Mouse (Mus musculus) neural tube, embryonic 11.5 days (tissue): ENCODE measurements at regions not wholly inside any gene's neighbourhood (a gene's known extent, or its start where the extent isn't known, plus 50 kb on each side); places are given as distances from the start of the nearest gene placed in this dataset.
"Not testable (repeated sequence)": the region's sequence is repeated elsewhere in the genome, so short reads cannot be mapped to it uniquely, and the experiment has no call there.

ENCODE experiments used
- ATAC-seq: fragments of 200-750 bp; cut with Nextera tagmentation; 2 replicates; pipeline ENCODE4 v1.8.0; 2017; ENCODE audit warnings: moderate number of reproducible peaks, mild to moderate bottlenecking, moderate TSS enrichment, moderate library complexity; ENCODE audit not compliant: insufficient read depth, low FRiP score, low TSS enrichment
- DNase-seq: peaks from one replicate; pipeline ENCODE4 v3.0.0-alpha.2; 2015; ENCODE audit warnings: low spot score
- H3K27ac ChIP-seq: fragments of 300-500 bp; sonication (generic); 2 replicates; pipeline ENCODE4 v1.5.1; 2014; ENCODE audit warnings: low read depth, mild to moderate bottlenecking, low read length
- H3K27me3 ChIP-seq: fragments of 300-500 bp; sonication (generic); 2 replicates; pipeline ENCODE4 v1.6.1; 2014; ENCODE audit warnings: mild to moderate bottlenecking, low read length, mixed read lengths; ENCODE audit not compliant: control insufficient read depth, insufficient read depth
- H3K36me3 ChIP-seq: fragments of 300-500 bp; sonication (generic); 2 replicates; pipeline ENCODE4 v1.6.1; 2014; ENCODE audit warnings: mild to moderate bottlenecking, low read length, moderate library complexity, mixed read lengths; ENCODE audit not compliant: control insufficient read depth, insufficient read depth
- H3K4me1 ChIP-seq: fragments of 300-500 bp; sonication (generic); 2 replicates; pipeline ENCODE4 v1.6.1; 2014; ENCODE audit warnings: low read length, mixed read lengths; ENCODE audit not compliant: control insufficient read depth, insufficient read depth
- H3K4me2 ChIP-seq: fragments of 300-500 bp; sonication (generic); 2 replicates; pipeline ENCODE4 v1.6.1; 2014; ENCODE audit warnings: low read depth, mild to moderate bottlenecking, moderate library complexity
- H3K4me3 ChIP-seq: fragments of 300-500 bp; sonication (generic); 2 replicates; pipeline ENCODE4 v1.5.1; 2014; ENCODE audit warnings: low read depth, low read length
- H3K9ac ChIP-seq: fragments of 300-500 bp; sonication (generic); 2 replicates; pipeline ENCODE4 v1.6.1; 2014; ENCODE audit warnings: mild to moderate bottlenecking, low read length
- H3K9me3 ChIP-seq: fragments of 300-500 bp; sonication (generic); 2 replicates; pipeline ENCODE4 v1.6.1; 2016; ENCODE audit warnings: low read length; ENCODE audit not compliant: control insufficient read depth
- WGBS: fragments of 180-500 bp; shearing (Covaris S2); extraction: QIAGEN DNeasy Blood & Tissue Kit; methylation state at CpG from one replicate; pipeline ENCODE4 v1.1.7; 2014; 5-methylcytosine and 5-hydroxymethylcytosine counted together

- Histone ChIP-seq H3K9me3 (no peaks in the 10 kb centered on the region), H3K4me3 (no peak overlapping the region), H3K27ac (no peak overlapping the region), H3K9ac (no peak overlapping the region), H3K4me2 (no peak overlapping the region), H3K4me1 (peaks cover 2% of the 10 kb centered on the region; the same call in 1 of the 2 replicates), H3K36me3 (no peaks in the 10 kb centered on the region), H3K27me3 (no peaks in the 10 kb centered on the region)
- DNase-seq (no peak), ATAC-seq (no peak)
- WGBS = 83% methylated on average over 6 of the region's 6 CpGs
These were observed 102.0 kb upstream of the Fam78b start for GRCm38 (mm10) chr1:166899238-166899637.

- Histone ChIP-seq H3K27me3 (no peaks in the 10 kb centered on the region), H3K4me2 (no peak overlapping the region), H3K9me3 (no peaks in the 10 kb centered on the region), H3K9ac (no peak overlapping the region), H3K36me3 (no peaks in the 10 kb centered on the region), H3K27ac (no peak overlapping the region), H3K4me3 (no peak overlapping the region), H3K4me1 (peaks cover 2% of the 10 kb centered on the region; the same call in 1 of the 2 replicates)
- DNase-seq (no peak), ATAC-seq (no peak)
- 86% methylated on average over 4 of the region's 4 CpGs for WGBS
These were observed 101.2 kb upstream of the Fam78b start for GRCm38 (mm10) chr1:166900028-166900427.

DNA sequence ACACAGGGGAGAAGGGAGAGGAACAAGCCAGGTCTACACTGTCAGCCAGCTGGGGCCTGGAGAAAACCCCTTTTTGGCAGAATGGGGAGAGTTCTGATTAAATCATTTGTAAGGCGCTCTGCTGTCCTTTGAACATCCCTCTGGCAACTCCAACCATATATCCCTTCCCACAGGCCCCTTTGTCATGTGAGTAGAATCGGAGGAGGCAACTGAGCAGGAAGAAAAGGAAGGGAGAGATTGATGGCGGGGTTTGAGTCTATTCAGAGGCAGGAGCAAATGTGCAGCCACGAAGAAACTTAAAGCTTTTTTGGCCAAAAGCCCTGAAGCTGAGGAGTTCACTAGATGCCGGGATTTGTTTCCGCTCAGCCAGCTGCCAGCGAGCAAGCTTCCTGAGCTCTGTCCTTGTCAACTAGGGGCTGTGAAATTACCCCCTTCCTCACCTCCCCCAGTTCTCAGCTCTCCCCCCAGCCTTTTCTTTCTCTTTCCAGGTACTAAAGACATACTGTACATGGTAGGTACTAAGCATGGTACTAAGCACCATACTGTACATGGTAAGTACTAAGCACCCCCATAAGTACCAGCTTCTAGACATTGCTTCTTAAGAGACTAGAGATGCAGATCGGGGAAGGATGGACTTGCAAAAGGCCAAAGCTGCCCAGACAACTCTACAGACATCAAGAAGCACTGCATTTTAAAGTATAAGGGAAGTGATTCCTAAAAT lies 100.6 kb upstream of the Fam78b start:
- no peak for DNase-seq
- H3K4me1 ChIP-seq = peaks cover 2% of the 10 kb centered on the region; the same call in 1 of the 2 replicates
- H3K36me3 ChIP-seq = no peaks in the 10 kb centered on the region
- H3K27me3 ChIP-seq = no peaks in the 10 kb centered on the region
- H3K4me3 ChIP-seq = no peak overlapping the region
- no peak overlapping the region for H3K4me2 ChIP-seq
- no peaks in the 10 kb centered on the region for H3K9me3 ChIP-seq
- ATAC-seq = peak; percentile 69
- no peak overlapping the region for H3K27ac ChIP-seq
- 36% methylated on average over 8 of the region's 8 CpGs for WGBS
- H3K9ac ChIP-seq = no peak overlapping the region; the same call in 1 of the 2 replicates

DNA sequence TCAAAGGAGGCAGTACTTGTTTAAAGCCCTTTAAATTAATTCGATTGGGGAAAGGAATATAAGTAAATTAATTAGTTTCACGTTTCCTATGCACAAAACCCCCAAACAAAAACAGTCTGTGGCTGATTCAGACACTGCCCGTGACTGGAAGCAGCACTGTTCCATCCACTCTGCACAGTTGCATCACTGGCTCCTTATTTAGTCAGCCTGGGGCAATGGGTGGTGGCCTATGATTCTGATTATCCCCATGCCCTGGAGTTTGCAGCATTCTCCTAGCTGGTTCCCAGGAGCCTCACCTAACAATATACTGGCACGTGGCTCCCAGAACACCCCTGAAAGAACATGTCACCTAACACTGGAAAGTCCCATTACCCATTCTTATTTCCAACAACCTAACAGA lies 99.6 kb upstream of the Fam78b start:
- Histone ChIP-seq H3K9ac (no peak overlapping the region), H3K4me1 (peaks cover 2% of the 10 kb centered on the region; the same call in 1 of the 2 replicates), H3K4me2 (no peak overlapping the region), H3K9me3 (no peaks in the 10 kb centered on the region), H3K27me3 (no peaks in the 10 kb centered on the region), H3K4me3 (no peak overlapping the region), H3K36me3 (no peaks in the 10 kb centered on the region), H3K27ac (no peak overlapping the region)
- 78% methylated on average over 4 of the region's 4 CpGs for WGBS
- no peak for ATAC-seq
- DNase-seq = no peak

DNA sequence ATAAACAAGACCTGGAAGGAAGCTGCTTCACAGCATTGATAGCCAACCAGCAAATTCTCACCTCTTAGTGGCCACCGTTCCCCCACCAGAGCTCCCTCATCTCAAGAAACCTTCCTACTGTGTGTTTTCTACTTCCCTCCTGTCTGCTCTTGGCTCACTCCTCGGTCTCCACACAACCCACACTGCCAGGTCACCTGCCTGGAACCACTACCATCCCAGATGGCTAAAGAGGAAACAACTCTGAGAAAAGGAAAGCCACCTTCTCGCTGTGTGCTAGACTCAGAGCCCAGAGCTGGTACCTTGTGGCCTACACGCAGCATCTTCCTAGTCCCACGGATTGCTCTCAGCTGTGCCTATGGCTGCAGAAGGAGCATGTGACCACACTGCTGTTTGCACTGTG lies 97.8 kb upstream of the Fam78b start:
- Histone ChIP-seq H3K9ac (no peak overlapping the region), H3K27me3 (no peaks in the 10 kb centered on the region), H3K27ac (no peak overlapping the region), H3K4me3 (no peak overlapping the region), H3K4me2 (no peak overlapping the region), H3K36me3 (no peaks in the 10 kb centered on the region), H3K4me1 (peaks cover 2% of the 10 kb centered on the region; the same call in 1 of the 2 replicates), H3K9me3 (no peaks in the 10 kb centered on the region)
- 91% methylated on average over 5 of the region's 5 CpGs for WGBS
- ATAC-seq = no peak
- DNase-seq = no peak

DNA sequence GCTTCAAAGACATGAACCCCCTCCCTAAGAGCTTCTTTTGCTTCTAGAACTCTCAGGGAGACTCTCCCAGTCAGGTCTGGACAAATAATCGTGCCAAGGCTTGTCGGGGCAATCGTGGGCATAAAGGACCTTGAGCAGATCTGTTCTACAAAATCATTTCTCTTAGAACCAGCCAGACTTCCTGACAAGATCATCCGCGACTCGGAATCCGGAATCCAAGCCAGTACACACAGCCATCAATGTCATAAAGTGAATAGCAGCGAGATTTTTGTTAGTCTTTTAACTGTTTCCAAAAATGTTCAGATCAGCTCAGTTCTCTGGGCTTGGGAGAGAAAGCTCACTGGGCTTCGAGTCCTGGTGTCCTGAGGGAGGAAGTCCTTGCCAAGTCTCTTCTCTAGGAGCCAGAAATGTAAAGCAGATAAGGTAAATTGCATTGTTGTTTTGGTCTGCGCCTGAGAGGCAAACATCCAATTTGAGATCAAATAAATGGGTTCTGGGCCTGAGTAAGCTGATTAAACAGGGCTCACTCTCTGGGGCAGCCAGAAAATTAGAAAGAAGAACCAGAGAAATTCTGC lies 92.9 kb upstream of the Fam78b start:
- ATAC-seq = no peak
- no peaks in the 10 kb centered on the region for H3K36me3 ChIP-seq
- H3K4me2 ChIP-seq = no peak overlapping the region
- H3K4me3 ChIP-seq = no peak overlapping the region
- H3K27me3 ChIP-seq = no peaks in the 10 kb centered on the region
- no peak overlapping the region for H3K27ac ChIP-seq
- 88% methylated on average over 10 of the region's 10 CpGs for WGBS
- H3K9ac ChIP-seq = no peak overlapping the region
- no peaks in the 10 kb centered on the region for H3K9me3 ChIP-seq
- H3K4me1 ChIP-seq = no peaks in the 10 kb centered on the region
- DNase-seq = no peak

GRCm38 (mm10) chr1:166912195-166912594 lies 89.0 kb upstream of the Fam78b start:
- H3K4me1 ChIP-seq, H3K9me3 ChIP-seq, H3K9ac ChIP-seq, DNase-seq, H3K4me3 ChIP-seq, H3K27me3 ChIP-seq, H3K36me3 ChIP-seq, H3K4me2 ChIP-seq, H3K27ac ChIP-seq, ATAC-seq: not testable (repeated sequence)
- WGBS = 94% methylated on average over 7 of the region's 10 CpGs

DNA sequence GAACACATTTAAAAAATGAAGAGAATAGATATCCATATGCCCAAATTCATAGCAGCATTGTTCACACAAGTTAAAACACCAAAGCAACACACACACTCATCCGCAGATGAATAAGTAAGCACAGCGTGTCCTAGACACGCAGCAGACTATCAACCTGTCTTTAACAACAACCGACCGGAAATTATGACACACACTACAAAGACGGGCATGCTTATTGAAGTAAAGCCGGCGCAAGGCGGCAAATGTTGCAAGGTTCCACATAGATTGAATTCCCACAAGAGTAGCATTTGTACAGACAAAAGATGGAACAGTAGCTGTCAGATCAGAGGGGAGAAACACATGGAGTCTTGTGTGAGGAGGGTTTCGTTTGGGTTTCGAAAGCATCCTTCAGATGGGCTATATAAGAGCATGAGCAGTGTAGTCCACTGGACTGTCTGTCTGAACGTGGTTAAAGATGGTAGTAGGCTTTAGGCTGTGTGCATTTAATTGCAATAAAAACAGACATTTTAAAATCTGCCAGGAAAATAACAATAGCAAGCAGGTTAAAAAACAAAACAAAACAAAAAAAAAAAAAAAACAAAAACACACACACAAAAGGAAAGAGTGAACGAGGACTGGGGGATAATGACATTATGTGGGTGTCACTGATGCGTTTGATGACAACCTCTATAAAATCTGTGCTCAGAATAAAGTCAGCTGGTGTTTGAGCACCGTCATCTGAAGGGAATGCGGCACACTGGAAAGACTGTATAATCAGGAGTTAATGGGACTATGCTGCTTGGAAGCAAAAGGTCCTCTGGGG lies 78.1 kb upstream of the Fam78b start:
- no peaks in the 10 kb centered on the region for H3K4me1 ChIP-seq
- H3K4me2 ChIP-seq = no peak overlapping the region
- H3K9me3 ChIP-seq = no peaks in the 10 kb centered on the region
- H3K27ac ChIP-seq = no peak overlapping the region
- H3K36me3 ChIP-seq = no peaks in the 10 kb centered on the region
- ATAC-seq = peak; percentile 38; the same call in 1 of the 2 replicates
- no peak overlapping the region for H3K9ac ChIP-seq
- no peak overlapping the region for H3K4me3 ChIP-seq
- 68% methylated on average over 16 of the region's 16 CpGs for WGBS
- no peaks in the 10 kb centered on the region for H3K27me3 ChIP-seq
- DNase-seq = peak; percentile 23
